Mouse (Mus musculus) MEL (cell line): ENCODE measurements around the gene Mcub. TPM values are rescaled to one million over a fixed set of nuclear protein-coding genes. Genes with fewer than 3 reads are reported as not detected.
A peak's percentile ranks its signal among the peaks of the same experiment; 100 is the strongest.

Experiments
- DNase-seq: peaks from one replicate; pipeline ENCODE4 v3.0.0; 2011; ENCODE audit warnings: low read depth, low spot score
- H3K27ac ChIP-seq: 2 replicates; pipeline ENCODE4 v1.5.1; 2012; ENCODE audit warnings: low read depth, mild to moderate bottlenecking, control low read depth, low read length, moderate library complexity; ENCODE audit not compliant: control insufficient read depth
- H3K27me3 ChIP-seq, 2 experiments: fragments of 150-350 bp in 1 of 2; sonication (generic) in 1 of 2; 2 replicates each; pipeline ENCODE4 v1.6.1; 2012; ENCODE audit warnings: low read length in 2 of 2, mild to moderate bottlenecking in 2 of 2, improper control_type of control experiment in 1 of 2, moderate library complexity in 1 of 2; ENCODE audit not compliant: insufficient read depth in 2 of 2, control insufficient read depth in 1 of 2
- H3K36me3 ChIP-seq, 2 experiments: 2 replicates each; pipeline ENCODE4 v1.6.1; 2012 to 2014; ENCODE audit warnings: low read length in 2 of 2, improper control_type of control experiment in 1 of 2, inconsistent platforms in 1 of 2, mild to moderate bottlenecking in 1 of 2; ENCODE audit not compliant: insufficient read depth in 2 of 2, control insufficient read depth in 1 of 2
- H3K4me1 ChIP-seq, 2 experiments: fragments of 150-350 bp in 1 of 2; sonication (generic) in 1 of 2; 2 replicates each; pipeline ENCODE4 v1.6.1; 2012; ENCODE audit warnings: low read length in 2 of 2, improper control_type of control experiment in 1 of 2, mild to moderate bottlenecking in 1 of 2; ENCODE audit not compliant: insufficient read depth in 2 of 2, control insufficient read depth in 1 of 2
- H3K4me3 ChIP-seq, 2 experiments: fragments of 150-350 bp in 1 of 2; sonication (generic) in 1 of 2; 2 replicates each; pipeline ENCODE4 v1.5.1; 2012; ENCODE audit warnings: low read depth in 2 of 2, low read length in 2 of 2, mild to moderate bottlenecking in 2 of 2, moderate library complexity in 2 of 2, control low read depth in 1 of 2, improper control_type of control experiment in 1 of 2; ENCODE audit not compliant: control insufficient read depth in 1 of 2, insufficient read depth in 1 of 2
- H3K79me2 ChIP-seq: 2 replicates; pipeline ENCODE4 v1.6.1; 2012; ENCODE audit warnings: mild to moderate bottlenecking, low read length, moderate library complexity; ENCODE audit not compliant: control insufficient read depth, poor library complexity, insufficient read depth
- H3K9ac ChIP-seq: 2 replicates; pipeline ENCODE4 v1.6.1; 2012; ENCODE audit warnings: low read depth, mild to moderate bottlenecking, control low read depth, low read length, moderate library complexity; ENCODE audit not compliant: control insufficient read depth, poor library complexity, severe bottlenecking
- H3K9me3 ChIP-seq: fragments of 150-350 bp; sonication (generic); replicated peaks from 2 replicates; pipeline ENCODE4 v1.6.1; 2012; ENCODE audit warnings: mild to moderate bottlenecking, low read length, improper control_type of control experiment, moderate library complexity; ENCODE audit not compliant: insufficient read depth
- BHLHE40 ChIP-seq: IDR thresholded peaks from 2 replicates; pipeline ENCODE4 v1.6.1; 2012; ENCODE audit warnings: low read depth, mild to moderate bottlenecking, inconsistent platforms, low read length, improper control_type of control experiment, borderline replicate concordance
- CHD2 ChIP-seq: IDR thresholded peaks from 2 replicates; pipeline ENCODE4 v1.6.1; 2011; ENCODE audit warnings: low read length, improper control_type of control experiment
- CTCF ChIP-seq, 3 experiments: IDR thresholded peaks in 2 of 3; conservative IDR thresholded peaks in 1 of 3; 2 replicates each; pipeline ENCODE4 v1.5.1; 2011 to 2012; ENCODE audit warnings: low read length in 3 of 3, low read depth in 2 of 3, mild to moderate bottlenecking in 2 of 3, improper control_type of control experiment in 1 of 3, inconsistent platforms in 1 of 3, mixed read lengths in 1 of 3, moderate library complexity in 1 of 3; ENCODE audit not compliant: control insufficient read depth in 1 of 3, insufficient read depth in 1 of 3, poor library complexity in 1 of 3, severe bottlenecking in 1 of 3
- E2F4 ChIP-seq: IDR thresholded peaks from 2 replicates; pipeline ENCODE4 v1.6.1; 2011; ENCODE audit warnings: low read depth, low read length, improper control_type of control experiment, borderline replicate concordance
- ELF1 ChIP-seq: IDR thresholded peaks from 2 replicates; pipeline ENCODE4 v1.6.1; 2014; ENCODE audit warnings: low read depth, mild to moderate bottlenecking, inconsistent platforms, low read length, improper control_type of control experiment, moderate library complexity
- GABPA ChIP-seq: IDR thresholded peaks from 2 replicates; pipeline ENCODE4 v1.6.1; 2012; ENCODE audit warnings: low read depth, mild to moderate bottlenecking, inconsistent platforms, low read length, improper control_type of control experiment, moderate library complexity
- GATA1 ChIP-seq: IDR thresholded peaks from 2 replicates; pipeline ENCODE4 v1.6.1; 2011; ENCODE audit warnings: low read depth, low read length, improper control_type of control experiment
- HCFC1 ChIP-seq: IDR thresholded peaks from 2 replicates; pipeline ENCODE4 v1.6.1; 2012; ENCODE audit warnings: low read depth, mild to moderate bottlenecking, inconsistent platforms, low read length, improper control_type of control experiment, moderate library complexity
- JUND ChIP-seq: IDR thresholded peaks from 2 replicates; pipeline ENCODE4 v1.6.1; 2011; ENCODE audit warnings: low read depth, mild to moderate bottlenecking, improper control_type of control experiment, low read length
- MAX ChIP-seq: IDR thresholded peaks from 2 replicates; pipeline ENCODE4 v1.6.1; 2011; ENCODE audit warnings: low read length, improper control_type of control experiment
- MAZ ChIP-seq: IDR thresholded peaks from 2 replicates; pipeline ENCODE4 v1.6.1; 2012; ENCODE audit warnings: low read depth, mild to moderate bottlenecking, inconsistent platforms, low read length, improper control_type of control experiment
- MEF2A ChIP-seq: IDR thresholded peaks from 2 replicates; pipeline ENCODE4 v1.6.1; 2014; ENCODE audit warnings: low read depth, mild to moderate bottlenecking, inconsistent platforms, low read length, improper control_type of control experiment; ENCODE audit not compliant: poor library complexity, insufficient replicate concordance, severe bottlenecking; ENCODE audit errors: extremely low read depth
- MXI1 ChIP-seq: IDR thresholded peaks from 2 replicates; pipeline ENCODE4 v1.6.1; 2011; ENCODE audit warnings: mild to moderate bottlenecking, low read depth, low read length, improper control_type of control experiment
- MYB ChIP-seq: IDR thresholded peaks from 2 replicates; pipeline ENCODE4 v1.6.1; 2011; ENCODE audit warnings: mild to moderate bottlenecking, low read depth, low read length, improper control_type of control experiment
- MYC ChIP-seq: IDR thresholded peaks from 2 replicates; pipeline ENCODE4 v1.6.1; 2011; ENCODE audit warnings: low read depth, mild to moderate bottlenecking, low read length, improper control_type of control experiment, moderate library complexity
- NRF1 ChIP-seq: IDR thresholded peaks from 2 replicates; pipeline ENCODE4 v1.6.1; 2014; ENCODE audit warnings: low read depth, mild to moderate bottlenecking, inconsistent platforms, low read length, improper control_type of control experiment, moderate library complexity; ENCODE audit not compliant: poor library complexity, insufficient read depth, severe bottlenecking
- POLR2A ChIP-seq, 2 experiments: IDR thresholded peaks; 2 replicates each; pipeline ENCODE4 v1.6.1; 2011 to 2012; ENCODE audit warnings: low read length in 2 of 2, mild to moderate bottlenecking in 2 of 2, control low read depth in 1 of 2, improper control_type of control experiment in 1 of 2, low read depth in 1 of 2, moderate library complexity in 1 of 2; ENCODE audit not compliant: control insufficient read depth in 1 of 2, insufficient read depth in 1 of 2, poor library complexity in 1 of 2
- POLR2AphosphoS5 ChIP-seq: IDR thresholded peaks from 2 replicates; pipeline ENCODE4 v1.6.1; 2012; ENCODE audit warnings: low read depth, borderline replicate concordance, mild to moderate bottlenecking, inconsistent platforms, low read length, moderate library complexity, mixed read lengths
- RAD21 ChIP-seq: IDR thresholded peaks from 2 replicates; pipeline ENCODE4 v1.6.1; 2011; ENCODE audit warnings: mild to moderate bottlenecking, low read depth, low read length, improper control_type of control experiment
- RCOR1 ChIP-seq: IDR thresholded peaks from 2 replicates; pipeline ENCODE4 v1.6.1; 2012; ENCODE audit warnings: low read depth, mild to moderate bottlenecking, inconsistent platforms, low read length, improper control_type of control experiment
- SMC3 ChIP-seq: IDR thresholded peaks from 2 replicates; pipeline ENCODE4 v1.6.1; 2011; ENCODE audit warnings: low read depth, low read length, improper control_type of control experiment
- UBTF ChIP-seq: IDR thresholded peaks from 2 replicates; pipeline ENCODE4 v1.6.1; 2012; ENCODE audit warnings: low read depth, mild to moderate bottlenecking, inconsistent platforms, low read length, improper control_type of control experiment, moderate library complexity, borderline replicate concordance; ENCODE audit not compliant: insufficient read depth
- ZKSCAN1 ChIP-seq: IDR thresholded peaks from 2 replicates; pipeline ENCODE4 v1.6.1; 2012; ENCODE audit warnings: low read depth, mild to moderate bottlenecking, inconsistent platforms, low read length, improper control_type of control experiment, moderate library complexity
- polyA plus RNA-seq, 2 experiments: library from polyadenylated mRNA; stranded (reverse) in 1 of 2; unstranded in 1 of 2; fragments of >175 nt in 1 of 2; fragments of >200 nt in 1 of 2; gene quantifications; 2 replicates each; pipeline versions ENCODE4 v1.2.1 to v1.2.4; 2012; ENCODE audit warnings: low replicate concordance in 2 of 2, low read depth in 1 of 2; ENCODE audit not compliant: insufficient read length in 2 of 2, insufficient read depth in 1 of 2, missing spikeins in 1 of 2
- total RNA-seq: library from RNA; depleted of rRNA; stranded (reverse); fragments of 300-350 nt; gene quantifications from 2 replicates; pipeline ENCODE4 v1.2.3, GENCODE M21; 2012

Gene Mcub
- total and polyA plus RNA-seq, 3 experiments = not detected

DNA sequence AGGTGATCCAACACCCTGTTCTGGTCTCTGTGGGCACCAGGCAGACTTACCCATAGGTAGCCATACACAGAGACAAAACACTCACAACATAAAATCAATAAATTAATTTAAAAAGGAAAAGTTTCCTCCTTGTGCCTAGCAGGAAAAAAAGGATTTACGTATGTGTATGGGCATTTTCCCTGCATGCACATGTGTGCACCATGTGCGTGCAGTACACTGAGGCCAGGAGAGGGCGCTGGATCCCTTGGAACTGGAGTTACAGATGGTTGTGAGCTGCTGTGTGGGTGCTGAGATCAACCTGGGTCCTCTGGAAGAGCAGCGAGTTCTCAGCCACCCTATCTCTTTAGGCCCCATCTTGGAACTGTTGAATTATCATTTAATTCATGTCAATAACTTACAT lies 15.3 kb upstream of the Mcub start:
- H3K27me3 ChIP-seq = no peaks in the 10 kb centered on the region
- no peak overlapping the region for H3K27ac ChIP-seq
- H3K9ac ChIP-seq = no peak overlapping the region
- H3K9me3 ChIP-seq = no peaks in the 10 kb centered on the region
- TF ChIP-seq SMC3 = peak; percentile 47; the same call in 1 of the 2 replicates
- peak; percentile 8 for TF ChIP-seq RAD21
- TF ChIP-seq NRF1 = no peak
- no peak for TF ChIP-seq CHD2
- TF ChIP-seq MYB = no peak
- no peak for TF ChIP-seq MEF2A
- no peak for TF ChIP-seq MAZ
- TF ChIP-seq ELF1 = no peak
- TF ChIP-seq UBTF = no peak
- TF ChIP-seq RCOR1 = no peak
- no peak for TF ChIP-seq GATA1
- no peak for TF ChIP-seq JUND
- TF ChIP-seq MAX = no peak
- TF ChIP-seq HCFC1 = no peak
- TF ChIP-seq CTCF (IDR thresholded peaks at IDR 0.05 in 2 of 3, conservative IDR thresholded peaks at IDR 0.05 in 1 of 3; ENCODE audit: control insufficient read depth in 1 of 3, insufficient read depth in 1 of 3, low read depth in 2 of 3, low read length in 3 of 3, poor library complexity in 1 of 3, severe bottlenecking in 1 of 3) = peak; percentile 28 to 53 (median 42); a peak in 5 of 6 replicates
- 0 out of 2 replicates have a peak, but pooled peaks have one; percentile 6 for TF ChIP-seq BHLHE40
- no peak for TF ChIP-seq E2F4
- TF ChIP-seq GABPA = no peak
- no peak for TF ChIP-seq POLR2AphosphoS5
- no peak for TF ChIP-seq MYC
- TF ChIP-seq MXI1 = no peak
- TF ChIP-seq POLR2A (IDR thresholded peaks at IDR 0.05; ENCODE audit: control insufficient read depth in 1 of 2, insufficient read depth in 1 of 2, low read depth in 1 of 2, low read length in 2 of 2, poor library complexity in 1 of 2) = no peak
- TF ChIP-seq ZKSCAN1 = no peak
- no peaks in the 10 kb centered on the region for H3K79me2 ChIP-seq
- peaks cover 0 to 4% of the 10 kb centered on the region in 2 experiments; a peak in 2 of 4 replicates for H3K36me3 ChIP-seq
- H3K4me3 ChIP-seq = no peak overlapping the region
- peak; percentile 32 for DNase-seq
- no peaks in the 10 kb centered on the region for H3K4me1 ChIP-seq
